11 mouse cellular contexts compared by ENCODE assay signal in genomic region chr1:25166036-25166796, GRCm38 (mm10).
DNase-seq lines count a peak whose midpoint lies in the region; ATAC-seq and TF ChIP-seq lines count a peak whose summit lies in the region.
"Had no signal": no experiment of that assay in that cellular context is flagged by ENCODE, and none has a peak within 500 bp of the region (broad histone marks: within the 10 kb centered on the region; RNA-seq: fewer than 3 reads in every experiment).

No protein-coding gene starts in this region.

- intact Hi-C loops in left cerebral cortex, postnatal 4 days (cut with DNase I): no loop called here

- no peak for TF ChIP-seq CTCF in brain, embryonic 14.5 days (IDR thresholded peaks at IDR 0.05; ENCODE audit: borderline replicate concordance, extremely low read depth, insufficient read depth, insufficient read length)

- ATAC-seq in forebrain, embryonic 14.5 days: peak; percentile 87
- no peak for ATAC-seq in forebrain, embryonic 12.5 days (ENCODE audit: low FRiP score)
- peak; percentile 85 for ATAC-seq in forebrain, embryonic 16.5 days
- ATAC-seq: intestine, embryonic 16.5 days had no signal

- peak; percentile 80 for DNase-seq in forebrain, embryonic 14.5 days (ENCODE audit: low spot score)
- DNase-seq in brain, embryonic 14.5 days (ENCODE audit: low read depth): peak; percentile 84
- DNase-seq in left cerebral cortex, postnatal 4 days: peak; percentile 13
- no peak for DNase-seq in spleen, postnatal 10 days (ENCODE audit: low spot score in 2 of 2)
- no peak for DNase-seq in kidney, postnatal 36 days
- no peak for DNase-seq in ovary, adult 18-20 months (ENCODE audit: low spot score)
- DNase-seq: liver; lung, postnatal 36 days had no signal

- no peak overlapping the region for H3K4me2 ChIP-seq in forebrain, embryonic 14.5 days (ENCODE audit: low read length)
- H3K4me2 ChIP-seq in forebrain, embryonic 12.5 days: no peak overlapping the region
- H3K4me2 ChIP-seq in forebrain, embryonic 16.5 days (ENCODE audit: low read length): peak overlapping the region; percentile 29

- no peaks in the 10 kb centered on the region for H3K4me1 ChIP-seq in forebrain, embryonic 14.5 days (ENCODE audit: control insufficient read depth, insufficient read depth, low read length)
- H3K4me1 ChIP-seq in forebrain, embryonic 12.5 days: no peaks in the 10 kb centered on the region
- peaks cover 9% of the 10 kb centered on the region; the same call in 1 of the 2 replicates for H3K4me1 ChIP-seq in forebrain, embryonic 16.5 days (replicated peaks; ENCODE audit: control insufficient read depth, insufficient read depth, low read length)

- 0 out of 2 replicates have a peak overlapping the region, but pooled peaks have one; percentile 2 for H3K9ac ChIP-seq in forebrain, embryonic 14.5 days (ENCODE audit: low read length)
- no peak overlapping the region for H3K9ac ChIP-seq in forebrain, embryonic 12.5 days
- no peak overlapping the region for H3K9ac ChIP-seq in forebrain, embryonic 16.5 days (replicated peaks; ENCODE audit: low read depth, low read length)

- no peaks in the 10 kb centered on the region for H3K27me3 ChIP-seq in forebrain, embryonic 14.5 days (replicated peaks; ENCODE audit: control insufficient read depth, insufficient read depth, low read length)
- H3K27me3 ChIP-seq in forebrain, embryonic 12.5 days: no peaks in the 10 kb centered on the region
- no peaks in the 10 kb centered on the region for H3K27me3 ChIP-seq in forebrain, embryonic 16.5 days (replicated peaks; ENCODE audit: control insufficient read depth, insufficient read depth, low read length)

- H3K4me3 ChIP-seq in forebrain, embryonic 14.5 days (ENCODE audit: low read depth, low read length): no peak overlapping the region
- no peak overlapping the region for H3K4me3 ChIP-seq in forebrain, embryonic 12.5 days (replicated peaks)
- H3K4me3 ChIP-seq in forebrain, embryonic 16.5 days (replicated peaks; ENCODE audit: low read length): no peak overlapping the region

- H3K27ac ChIP-seq in forebrain, embryonic 14.5 days (ENCODE audit: low read depth, low read length): peak overlapping the region; percentile 58; the same call in 1 of the 2 replicates
- no peak overlapping the region for H3K27ac ChIP-seq in forebrain, embryonic 12.5 days
- H3K27ac ChIP-seq in forebrain, embryonic 16.5 days (ENCODE audit: low read length): peak overlapping the region; percentile 81

- no peak for TF ChIP-seq POLR2A in brain, embryonic 14.5 days (IDR thresholded peaks at IDR 0.05; ENCODE audit: borderline replicate concordance, extremely low read depth, insufficient read depth, insufficient read length, poor library complexity, severe bottlenecking)

- no peaks in the 10 kb centered on the region for H3K36me3 ChIP-seq in forebrain, embryonic 14.5 days (ENCODE audit: control insufficient read depth, insufficient read depth, low read length)
- no peaks in the 10 kb centered on the region for H3K36me3 ChIP-seq in forebrain, embryonic 12.5 days (replicated peaks)
- no peaks in the 10 kb centered on the region for H3K36me3 ChIP-seq in forebrain, embryonic 16.5 days (ENCODE audit: control insufficient read depth, insufficient read depth)

- 53% methylated on average over 11 of the region's 11 CpGs for WGBS in forebrain, embryonic 14.5 days
- 72% methylated on average over 11 of the region's 11 CpGs for WGBS in forebrain, embryonic 12.5 days
- WGBS in forebrain, embryonic 16.5 days: 40% methylated on average over 11 of the region's 11 CpGs

- no peaks in the 10 kb centered on the region for H3K9me3 ChIP-seq in forebrain, embryonic 14.5 days (replicated peaks; ENCODE audit: control insufficient read depth, low read length)
- no peaks in the 10 kb centered on the region for H3K9me3 ChIP-seq in forebrain, embryonic 12.5 days
- H3K9me3 ChIP-seq in forebrain, embryonic 16.5 days (ENCODE audit: control insufficient read depth, low read length): no peaks in the 10 kb centered on the region

Comparison
In these comparisons a context has a peak if more than half of its experiments do, and no peak if none do; other contexts are left out.
1. DNase-seq: peak in forebrain, embryonic 14.5 days (single experiment), brain, embryonic 14.5 days (single experiment) and left cerebral cortex, postnatal 4 days (single experiment); none in spleen, postnatal 10 days (0 of 2), kidney, postnatal 36 days (0 of 2) and ovary, adult 18-20 months (single experiment).